Mouse (Mus musculus) MEL-GATA-1-ER (cell line): ENCODE measurements around the gene Paxx.
"Not testable (repeated sequence)": the region's sequence is repeated elsewhere in the genome, so short reads cannot be mapped to it uniquely, and the experiment has no call there.

Experiments used
- DNase-seq: peaks from one replicate; pipeline ENCODE4 v3.0.0-alpha.2; 2012; ENCODE audit warnings: low read depth; ENCODE audit errors: extremely low read depth

Paxx gene

GRCm38 (mm10) chr2:25413436-25413835 lies 47.5 kb downstream of the Paxx start:
- DNase-seq, result not testable (repeated sequence)

- no peak for DNase-seq
These were observed 52.0 kb downstream of the Paxx start for GRCm38 (mm10) chr2:25408908-25409307.
